Mouse (Mus musculus) ES-Bruce4 (cell line): ENCODE results near the gene Mrpl51.

Experiments
- CTCF ChIP-seq: IDR thresholded peaks from one replicate; pipeline ENCODE4 v1.8.1; 2011; ENCODE audit warnings: low read depth, low read length
- EP300 ChIP-seq: IDR thresholded peaks from 2 replicates; pipeline ENCODE4 v1.6.1; 2011; ENCODE audit warnings: low read depth, low read length; ENCODE audit not compliant: insufficient read depth
- POLR2A ChIP-seq: IDR thresholded peaks from one replicate; pipeline ENCODE4 v1.8.1; 2011; ENCODE audit warnings: low read length; ENCODE audit not compliant: insufficient read depth

DNA sequence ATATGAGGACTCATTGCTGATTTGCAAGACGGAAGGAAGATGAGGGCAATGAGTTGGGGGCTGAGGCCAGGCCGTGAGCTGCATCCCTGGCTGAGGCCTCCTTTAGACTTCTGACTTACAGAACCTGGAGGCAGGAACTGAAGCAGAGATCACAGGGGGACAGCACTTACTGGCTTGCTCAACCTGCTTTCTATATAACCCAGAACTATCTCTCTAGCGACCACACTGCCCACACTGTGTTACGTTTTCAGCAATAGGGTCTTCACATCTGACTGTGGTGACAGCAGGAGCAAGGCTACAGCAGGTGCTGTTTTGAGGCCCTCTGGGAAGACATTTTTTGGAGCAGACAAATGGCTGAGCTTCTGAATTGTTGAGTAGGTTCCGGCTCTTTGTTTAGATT, 49.0 kb downstream of the Mrpl51 start:
- TF ChIP-seq EP300 (no peak), CTCF (no peak), POLR2A (no peak)
